Mouse (Mus musculus): ENCODE data around the gene Dtx3.

DNA sequence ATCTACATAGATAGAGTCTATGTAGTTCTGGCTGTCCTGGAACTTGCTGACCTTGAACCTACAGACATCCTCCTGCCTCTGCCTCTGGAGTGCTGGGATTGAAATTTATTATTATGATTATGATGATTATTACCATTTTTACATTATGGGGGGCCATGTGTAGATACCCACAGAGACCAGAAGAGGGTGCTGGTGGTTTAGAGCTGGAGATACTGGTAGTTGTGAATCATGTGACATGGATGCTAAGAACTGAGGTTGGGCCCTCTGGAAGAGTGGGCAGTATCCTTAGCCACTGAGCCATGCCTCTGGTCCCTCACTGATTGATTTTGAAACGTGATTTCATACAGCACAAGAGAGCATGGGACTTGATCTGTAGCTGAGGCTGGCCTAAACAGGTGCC is 9.1 kb downstream of the Dtx3 start:
- TF ChIP-seq POLR2A (IDR thresholded peaks at IDR 0.05; ENCODE audit: insufficient read depth, low read depth, low read length) (no peak), CTCF (IDR thresholded peaks at IDR 0.05; ENCODE audit: insufficient read depth, low read depth, low read length) (no peak)

All from olfactory bulb, adult 2 months (tissue).